Mouse (Mus musculus) neural tube, embryonic 11.5 days (tissue): ENCODE measurements around the gene Sgf29. TPM values are rescaled to one million over a fixed set of nuclear protein-coding genes. Genes with fewer than 3 reads are reported as not detected.

Experiments used
- ATAC-seq: fragments of 200-750 bp; cut with Nextera tagmentation; 2 replicates; pipeline ENCODE4 v1.8.0; 2017; ENCODE audit warnings: moderate number of reproducible peaks, mild to moderate bottlenecking, moderate TSS enrichment, moderate library complexity; ENCODE audit not compliant: insufficient read depth, low FRiP score, low TSS enrichment
- DNase-seq: peaks from one replicate; pipeline ENCODE4 v3.0.0-alpha.2; 2015; ENCODE audit warnings: low spot score
- H3K27ac ChIP-seq: fragments of 300-500 bp; sonication (generic); 2 replicates; pipeline ENCODE4 v1.5.1; 2014; ENCODE audit warnings: low read depth, mild to moderate bottlenecking, low read length
- H3K27me3 ChIP-seq: fragments of 300-500 bp; sonication (generic); 2 replicates; pipeline ENCODE4 v1.6.1; 2014; ENCODE audit warnings: mild to moderate bottlenecking, low read length, mixed read lengths; ENCODE audit not compliant: control insufficient read depth, insufficient read depth
- H3K36me3 ChIP-seq: fragments of 300-500 bp; sonication (generic); 2 replicates; pipeline ENCODE4 v1.6.1; 2014; ENCODE audit warnings: mild to moderate bottlenecking, low read length, moderate library complexity, mixed read lengths; ENCODE audit not compliant: control insufficient read depth, insufficient read depth
- H3K4me1 ChIP-seq: fragments of 300-500 bp; sonication (generic); 2 replicates; pipeline ENCODE4 v1.6.1; 2014; ENCODE audit warnings: low read length, mixed read lengths; ENCODE audit not compliant: control insufficient read depth, insufficient read depth
- H3K4me2 ChIP-seq: fragments of 300-500 bp; sonication (generic); 2 replicates; pipeline ENCODE4 v1.6.1; 2014; ENCODE audit warnings: low read depth, mild to moderate bottlenecking, moderate library complexity
- H3K4me3 ChIP-seq: fragments of 300-500 bp; sonication (generic); 2 replicates; pipeline ENCODE4 v1.5.1; 2014; ENCODE audit warnings: low read depth, low read length
- H3K9ac ChIP-seq: fragments of 300-500 bp; sonication (generic); 2 replicates; pipeline ENCODE4 v1.6.1; 2014; ENCODE audit warnings: mild to moderate bottlenecking, low read length
- H3K9me3 ChIP-seq: fragments of 300-500 bp; sonication (generic); 2 replicates; pipeline ENCODE4 v1.6.1; 2016; ENCODE audit warnings: low read length; ENCODE audit not compliant: control insufficient read depth
- WGBS: fragments of 180-500 bp; shearing (Covaris S2); extraction: QIAGEN DNeasy Blood & Tissue Kit; methylation state at CpG from one replicate; pipeline ENCODE4 v1.1.7; 2014; 5-methylcytosine and 5-hydroxymethylcytosine counted together
- polyA plus RNA-seq: library from polyadenylated mRNA; unstranded; fragments of >200 nt; fragmentation: Nextera tagmentation; extraction: Ambion mirVana; gene quantifications from 2 replicates; pipeline ENCODE4 v1.2.1, GENCODE M21; 2014

Gene Sgf29
- polyA plus RNA-seq, 1 experiment from 2014 or later, result 63.1 TPM

- DNase-seq (no peak), ATAC-seq (no peak)
- H3K27ac ChIP-seq, result no peak overlapping the region
- 85% methylated on average over 9 of the region's 9 CpGs for WGBS
- H3K27me3 ChIP-seq, result no peaks in the 10 kb centered on the region
- H3K36me3 ChIP-seq, result peaks cover 12% of the 10 kb centered on the region; the same call in 1 of the 2 replicates
- no peaks in the 10 kb centered on the region for H3K4me1 ChIP-seq
- no peak overlapping the region for H3K9ac ChIP-seq
- H3K4me3 ChIP-seq, result no peak overlapping the region
- no peaks in the 10 kb centered on the region for H3K9me3 ChIP-seq
- H3K4me2 ChIP-seq, result no peak overlapping the region
Measured at GRCm38 (mm10) chr7:126667495-126668090, 18.5 kb downstream of the Sgf29 start.

GRCm38 (mm10) chr7:126668452-126668851, 19.3 kb downstream of the Sgf29 start:
- H3K9ac ChIP-seq, result no peak overlapping the region
- 91% methylated on average over 5 of the region's 5 CpGs for WGBS
- H3K4me3 ChIP-seq, result no peak overlapping the region
- no peaks in the 10 kb centered on the region for H3K4me1 ChIP-seq
- no peak overlapping the region for H3K27ac ChIP-seq
- no peak overlapping the region for H3K4me2 ChIP-seq
- no peaks in the 10 kb centered on the region for H3K9me3 ChIP-seq
- ATAC-seq (no peak), DNase-seq (no peak)
- H3K36me3 ChIP-seq, result peaks cover 12% of the 10 kb centered on the region; the same call in 1 of the 2 replicates
- H3K27me3 ChIP-seq, result no peaks in the 10 kb centered on the region

- WGBS, result 92% methylated on average over 3 of the region's 3 CpGs
- no peaks in the 10 kb centered on the region for H3K4me1 ChIP-seq
- no peak overlapping the region for H3K4me2 ChIP-seq
- H3K4me3 ChIP-seq, result no peak overlapping the region
- DNase-seq (no peak), ATAC-seq (no peak)
- H3K9ac ChIP-seq, result no peak overlapping the region
- H3K27ac ChIP-seq, result no peak overlapping the region
- H3K27me3 ChIP-seq, result no peaks in the 10 kb centered on the region
- no peaks in the 10 kb centered on the region for H3K9me3 ChIP-seq
- peaks cover 8% of the 10 kb centered on the region; the same call in 1 of the 2 replicates for H3K36me3 ChIP-seq
Measured at GRCm38 (mm10) chr7:126670152-126670551, 21.0 kb downstream of the Sgf29 start.

- DNase-seq, result no peak
- no peak overlapping the region for H3K4me3 ChIP-seq
- H3K27ac ChIP-seq, result no peak overlapping the region
- H3K4me2 ChIP-seq, result no peak overlapping the region
- H3K9ac ChIP-seq, result no peak overlapping the region
- no peaks in the 10 kb centered on the region for H3K9me3 ChIP-seq
- H3K36me3 ChIP-seq, result peaks cover 8% of the 10 kb centered on the region; the same call in 1 of the 2 replicates
- no peak for ATAC-seq
- H3K4me1 ChIP-seq, result no peaks in the 10 kb centered on the region
- 92% methylated on average over 9 of the region's 9 CpGs for WGBS
- no peaks in the 10 kb centered on the region for H3K27me3 ChIP-seq
Measured at GRCm38 (mm10) chr7:126672111-126672510, 23.0 kb downstream of the Sgf29 start.

- Histone ChIP-seq H3K9ac (no peak overlapping the region), H3K4me1 (no peaks in the 10 kb centered on the region), H3K36me3 (peaks cover 8% of the 10 kb centered on the region; the same call in 1 of the 2 replicates), H3K9me3 (no peaks in the 10 kb centered on the region), H3K27me3 (no peaks in the 10 kb centered on the region), H3K4me2 (no peak overlapping the region), H3K27ac (no peak overlapping the region), H3K4me3 (no peak overlapping the region)
- ATAC-seq (no peak), DNase-seq (no peak)
- 94% methylated on average over 8 of the region's 8 CpGs for WGBS
Measured at GRCm38 (mm10) chr7:126675104-126675503, 26.0 kb downstream of the Sgf29 start.

GRCm38 (mm10) chr7:126676207-126676606, 27.1 kb downstream of the Sgf29 start, which contains the start of gene Sult1a1:
Sult1a1 (minus strand) TSS chr7:126676432.
- DNase-seq, result no peak
- ATAC-seq, result no peak

GRCm38 (mm10) chr7:126676631-126677220, 27.6 kb downstream of the Sgf29 start:
- Histone ChIP-seq H3K36me3 (peaks cover 6% of the 10 kb centered on the region; the same call in 1 of the 2 replicates), H3K9ac (no peak overlapping the region), H3K27me3 (no peaks in the 10 kb centered on the region), H3K4me2 (no peak overlapping the region), H3K27ac (no peak overlapping the region), H3K9me3 (no peaks in the 10 kb centered on the region), H3K4me1 (no peaks in the 10 kb centered on the region), H3K4me3 (no peak overlapping the region)
- ATAC-seq (no peak), DNase-seq (no peak)
- WGBS, result 75% methylated on average over 4 of the region's 4 CpGs

More at GRCm38 (mm10) chr7:126676207-126676606, 27.1 kb downstream of the Sgf29 start, which contains the start of gene Sult1a1:
- H3K36me3 ChIP-seq, result peaks cover 8% of the 10 kb centered on the region; the same call in 1 of the 2 replicates
- H3K27me3 ChIP-seq, result no peaks in the 10 kb centered on the region
- no peak within 1 kb of the TSS for H3K9ac ChIP-seq
- H3K27ac ChIP-seq, result no peak within 1 kb of the TSS
- H3K9me3 ChIP-seq, result no peaks in the 10 kb centered on the region
- H3K4me3 ChIP-seq, result no peak within 1 kb of the TSS
- no peaks in the 10 kb centered on the region for H3K4me1 ChIP-seq
- H3K4me2 ChIP-seq, result no peak within 1 kb of the TSS
- WGBS, result 80% methylated on average over 1 of the region's 1 CpGs

- 83% methylated on average over 8 of the region's 8 CpGs for WGBS
- H3K27me3 ChIP-seq, result no peaks in the 10 kb centered on the region
- H3K9me3 ChIP-seq, result no peaks in the 10 kb centered on the region
- no peak overlapping the region for H3K4me2 ChIP-seq
- H3K27ac ChIP-seq, result no peak overlapping the region
- no peaks in the 10 kb centered on the region for H3K4me1 ChIP-seq
- DNase-seq (no peak), ATAC-seq (no peak)
- no peak overlapping the region for H3K4me3 ChIP-seq
- H3K9ac ChIP-seq, result no peak overlapping the region
- no peaks in the 10 kb centered on the region; the same call in 1 of the 2 replicates for H3K36me3 ChIP-seq
Measured at GRCm38 (mm10) chr7:126678545-126679341, 29.6 kb downstream of the Sgf29 start.
